Mouse (Mus musculus): ENCODE results near the gene Golgb1. TPM values are rescaled to one million over a fixed set of nuclear protein-coding genes. Genes with fewer than 3 reads are reported as not detected.

The Golgb1 gene
- polyA plus RNA-seq, 1 experiment: 56.0 TPM

DNA sequence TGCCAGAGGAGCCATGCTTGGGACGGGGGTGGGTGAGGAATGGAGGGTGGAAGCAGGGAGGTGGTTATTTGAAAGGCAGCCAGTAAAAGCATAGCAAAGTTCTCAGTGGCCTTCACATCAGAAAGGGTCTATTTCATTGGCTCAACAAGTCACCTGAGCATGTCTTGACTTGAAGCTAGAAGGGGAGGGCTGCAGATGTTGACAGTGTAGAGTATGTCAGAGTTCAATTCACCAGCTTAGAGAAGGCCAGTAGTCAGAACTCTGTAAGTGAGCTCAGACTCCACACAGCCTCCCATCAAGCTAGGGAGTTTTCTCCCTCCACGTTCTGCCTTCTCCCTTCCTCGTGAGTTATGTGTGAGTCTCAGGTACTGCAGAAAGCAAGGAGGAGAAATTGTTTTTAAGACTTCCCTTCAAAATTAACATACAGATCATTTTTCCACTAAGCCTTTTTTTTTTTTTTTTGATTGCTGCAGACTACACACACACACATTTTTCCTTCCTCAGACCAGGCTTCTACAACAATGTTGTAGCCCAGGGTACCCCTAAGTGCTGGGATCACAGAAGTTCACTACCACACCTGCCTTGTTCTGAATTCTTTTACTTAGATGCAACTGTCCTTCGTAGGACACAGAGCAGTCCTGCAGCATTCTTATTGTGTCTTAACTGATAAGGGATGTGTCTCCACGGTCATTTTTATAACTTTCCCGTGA is 59.3 kb downstream of the Golgb1 start:
- H3K4me3 ChIP-seq (ENCODE audit: insufficient read depth, low read length): no peak overlapping the region
- 0 out of 2 replicates have a peak, but pooled peaks cover 1% of the 10 kb centered on the region for H3K4me1 ChIP-seq (ENCODE audit: control insufficient read depth, insufficient read depth, low read length)
- no peak overlapping the region for H3K27ac ChIP-seq (ENCODE audit: insufficient read depth, low read length)
- TF ChIP-seq CTCF (IDR thresholded peaks at IDR 0.05; ENCODE audit: extremely low read depth, insufficient read depth, low read length): no peak
- no peak for TF ChIP-seq POLR2A (IDR thresholded peaks at IDR 0.05; ENCODE audit: extremely low read depth, insufficient read depth, low read length)

DNA sequence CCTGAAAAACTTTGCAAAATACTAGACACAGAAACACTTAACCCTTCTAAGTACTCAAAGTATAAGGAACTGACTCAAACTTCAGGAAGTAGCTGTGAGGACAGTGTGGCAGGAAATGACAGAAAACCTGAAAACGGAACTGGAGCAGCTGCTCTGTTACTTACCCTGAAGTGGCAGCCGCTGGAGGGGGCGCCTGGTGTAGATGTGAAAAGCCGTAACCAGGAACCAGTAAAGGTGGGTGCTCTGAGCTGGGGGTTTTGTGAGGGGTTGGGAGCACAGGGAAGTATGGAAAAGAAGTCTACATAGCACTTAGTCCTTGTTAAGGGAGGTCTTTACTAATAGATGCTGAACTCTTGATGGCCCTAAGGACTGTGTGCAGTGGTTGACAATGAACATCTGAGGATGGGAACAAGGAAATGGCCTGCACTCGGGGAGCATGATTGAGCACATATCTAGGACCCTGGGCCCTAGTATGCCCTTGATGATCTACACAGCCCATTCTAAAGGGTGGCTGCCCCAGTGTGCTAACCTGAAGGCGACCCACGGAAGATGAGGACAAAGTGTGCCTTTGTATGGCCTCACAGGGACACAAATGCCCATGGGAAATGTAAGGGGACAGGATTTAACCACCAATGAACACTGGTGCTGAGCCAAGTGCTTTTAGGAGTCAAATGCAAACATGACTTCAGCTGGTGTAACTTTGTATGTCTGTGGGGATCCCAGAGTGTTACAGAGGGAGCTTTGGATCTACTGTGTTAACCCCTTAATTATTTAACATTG is 60.1 kb downstream of the Golgb1 start, which contains the start of gene Hcls1:
TSS of gene Hcls1 (plus strand) at position 143 of the 780 bp plus-strand sequence.
- Histone ChIP-seq H3K27ac (ENCODE audit: insufficient read depth, low read length) (0 out of 2 replicates have a peak within 1 kb of the TSS, but pooled peaks have one; percentile 65), H3K4me3 (ENCODE audit: insufficient read depth, low read length) (no peak within 1 kb of the TSS), H3K4me1 (ENCODE audit: control insufficient read depth, insufficient read depth, low read length) (0 out of 2 replicates have a peak, but pooled peaks cover 1% of the 10 kb centered on the region)
- TF ChIP-seq POLR2A (IDR thresholded peaks at IDR 0.05; ENCODE audit: extremely low read depth, insufficient read depth, low read length): no peak
- no peak for TF ChIP-seq CTCF (IDR thresholded peaks at IDR 0.05; ENCODE audit: extremely low read depth, insufficient read depth, low read length)

DNA sequence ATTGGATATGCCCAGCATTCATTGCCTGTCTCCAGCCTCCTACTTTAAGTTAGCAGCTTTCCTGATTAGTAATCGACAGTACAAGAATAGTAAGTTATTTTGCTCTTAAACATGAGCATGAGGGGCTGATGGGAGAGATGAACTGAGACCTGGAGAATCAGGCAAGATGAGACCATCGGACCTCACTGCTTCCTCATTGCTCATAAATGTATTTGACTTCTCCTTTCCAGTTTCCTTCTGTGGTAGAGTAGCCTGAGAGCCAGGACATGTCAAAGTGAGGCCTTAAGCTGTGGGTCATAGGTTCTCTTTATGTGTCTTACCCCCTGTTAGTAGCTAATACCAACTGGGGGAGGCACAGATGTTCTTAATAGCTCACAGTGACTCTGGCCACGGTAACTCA is 60.9 kb downstream of the Golgb1 start:
- TF ChIP-seq CTCF (IDR thresholded peaks at IDR 0.05; ENCODE audit: extremely low read depth, insufficient read depth, low read length) (no peak), POLR2A (IDR thresholded peaks at IDR 0.05; ENCODE audit: extremely low read depth, insufficient read depth, low read length) (no peak)
- Histone ChIP-seq H3K27ac (ENCODE audit: insufficient read depth, low read length) (no peak overlapping the region), H3K4me3 (ENCODE audit: insufficient read depth, low read length) (no peak overlapping the region), H3K4me1 (ENCODE audit: control insufficient read depth, insufficient read depth, low read length) (0 out of 2 replicates have a peak, but pooled peaks cover 1% of the 10 kb centered on the region)

DNA sequence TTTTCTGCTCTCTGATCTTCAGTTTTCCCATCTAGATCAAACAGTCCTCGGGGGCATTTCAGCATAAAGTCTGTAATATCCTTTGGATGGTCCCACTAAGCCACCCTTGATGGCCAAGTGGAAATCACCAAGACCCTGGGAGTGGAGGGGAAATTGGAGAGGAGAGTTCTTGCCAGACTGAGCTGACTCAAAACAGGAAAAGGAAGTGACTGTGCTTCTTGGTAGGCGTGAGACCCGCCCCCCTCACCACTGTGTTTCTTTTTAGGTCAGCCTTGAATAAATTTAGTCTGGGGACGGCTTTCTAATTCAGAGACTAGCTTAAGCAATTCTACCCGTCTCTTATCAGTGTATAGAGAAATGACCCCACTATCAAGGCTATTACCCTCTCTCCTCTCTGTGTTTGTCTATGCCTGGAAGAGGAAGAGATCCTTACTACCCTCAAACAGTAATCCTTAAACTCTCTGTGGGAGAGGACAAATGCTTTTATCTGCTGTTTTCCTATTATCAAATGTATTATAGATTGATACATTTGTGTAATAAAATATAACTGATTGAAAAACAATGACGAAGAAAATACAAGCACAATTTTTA is 66.3 kb downstream of the Golgb1 start:
- TF ChIP-seq CTCF (IDR thresholded peaks at IDR 0.05; ENCODE audit: extremely low read depth, insufficient read depth, low read length): no peak
- Histone ChIP-seq H3K4me3 (ENCODE audit: insufficient read depth, low read length) (no peak overlapping the region), H3K4me1 (ENCODE audit: control insufficient read depth, insufficient read depth, low read length) (no peaks in the 10 kb centered on the region), H3K27ac (ENCODE audit: insufficient read depth, low read length) (no peak overlapping the region)

DNA sequence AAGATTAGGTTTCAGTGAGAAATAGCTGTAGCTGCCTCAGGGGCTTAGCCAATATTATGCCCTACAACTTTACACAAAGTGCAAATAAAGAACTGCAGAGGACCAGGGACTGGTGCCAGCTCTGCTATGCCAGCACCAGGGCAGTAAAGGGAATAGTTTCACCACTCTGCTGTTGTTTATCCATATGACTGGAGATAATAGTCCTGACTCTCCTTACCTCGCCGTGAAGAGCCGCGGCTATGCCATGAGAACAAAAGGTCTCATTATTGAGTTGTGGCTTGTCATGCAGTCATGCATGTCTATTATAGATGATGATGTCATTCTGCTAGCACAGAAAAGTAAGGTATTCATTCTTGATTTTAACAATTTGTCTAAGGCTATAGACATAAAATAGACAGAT is 67.0 kb downstream of the Golgb1 start:
- H3K4me3 ChIP-seq (ENCODE audit: insufficient read depth, low read length): no peak overlapping the region
- TF ChIP-seq CTCF (IDR thresholded peaks at IDR 0.05; ENCODE audit: extremely low read depth, insufficient read depth, low read length) (no peak), POLR2A (IDR thresholded peaks at IDR 0.05; ENCODE audit: extremely low read depth, insufficient read depth, low read length) (no peak)
- H3K4me1 ChIP-seq (ENCODE audit: control insufficient read depth, insufficient read depth, low read length): no peaks in the 10 kb centered on the region
- H3K27ac ChIP-seq (ENCODE audit: insufficient read depth, low read length): no peak overlapping the region

DNA sequence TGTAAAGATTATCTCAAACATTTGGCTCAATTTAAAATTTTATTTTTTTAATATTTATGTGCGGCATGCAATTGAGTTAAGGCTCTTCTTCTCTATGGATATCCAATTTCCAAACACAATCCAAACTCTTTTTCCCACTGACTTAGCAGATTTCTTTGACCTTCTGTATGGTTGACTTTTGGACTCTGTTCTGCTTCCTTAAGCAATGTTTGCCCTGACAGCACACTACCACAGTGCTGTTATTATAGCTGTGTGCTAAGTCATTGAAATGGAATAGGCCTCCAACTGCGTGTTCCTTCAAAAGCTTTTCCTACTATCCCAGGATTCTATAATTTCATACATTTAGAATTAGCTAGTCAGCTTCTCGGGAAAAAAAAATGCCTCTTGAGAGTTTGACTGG is 68.7 kb downstream of the Golgb1 start:
- Histone ChIP-seq H3K4me1 (ENCODE audit: control insufficient read depth, insufficient read depth, low read length) (no peaks in the 10 kb centered on the region), H3K27ac (ENCODE audit: insufficient read depth, low read length) (no peak overlapping the region), H3K4me3 (ENCODE audit: insufficient read depth, low read length) (no peak overlapping the region)
- TF ChIP-seq POLR2A (IDR thresholded peaks at IDR 0.05; ENCODE audit: extremely low read depth, insufficient read depth, low read length) (no peak), CTCF (IDR thresholded peaks at IDR 0.05; ENCODE audit: extremely low read depth, insufficient read depth, low read length) (no peak)

DNA sequence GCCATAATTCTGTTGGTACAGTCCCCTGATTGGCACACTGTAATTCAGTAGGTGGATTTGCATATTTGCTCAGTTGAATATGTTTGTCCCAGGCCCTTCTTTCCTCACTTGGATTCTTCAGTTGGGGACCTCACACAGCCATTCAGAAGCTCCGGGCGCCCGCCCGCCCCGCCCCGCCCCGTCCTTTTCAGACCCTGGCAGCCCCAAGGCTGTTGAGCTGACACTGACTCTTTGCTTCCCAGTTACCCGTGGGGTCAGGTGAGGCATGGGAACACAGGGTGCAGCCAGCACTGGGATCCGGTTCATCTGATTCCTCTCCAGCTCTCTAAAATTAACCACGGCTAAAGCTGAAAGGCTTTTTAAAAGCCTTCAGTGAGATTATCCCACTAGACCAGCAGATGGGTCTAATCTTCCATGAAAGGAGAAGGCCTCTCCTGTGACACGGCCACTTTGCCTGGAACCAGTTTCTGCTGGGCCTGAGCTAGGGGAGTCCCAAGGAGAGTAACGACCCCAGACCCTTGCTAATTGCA is 70.0 kb downstream of the Golgb1 start:
- TF ChIP-seq CTCF (IDR thresholded peaks at IDR 0.05; ENCODE audit: extremely low read depth, insufficient read depth, low read length): no peak
- no peak for TF ChIP-seq POLR2A (IDR thresholded peaks at IDR 0.05; ENCODE audit: extremely low read depth, insufficient read depth, low read length)
- Histone ChIP-seq H3K4me1 (ENCODE audit: control insufficient read depth, insufficient read depth, low read length) (no peaks in the 10 kb centered on the region), H3K27ac (ENCODE audit: insufficient read depth, low read length) (no peak overlapping the region), H3K4me3 (ENCODE audit: insufficient read depth, low read length) (no peak overlapping the region)

DNA sequence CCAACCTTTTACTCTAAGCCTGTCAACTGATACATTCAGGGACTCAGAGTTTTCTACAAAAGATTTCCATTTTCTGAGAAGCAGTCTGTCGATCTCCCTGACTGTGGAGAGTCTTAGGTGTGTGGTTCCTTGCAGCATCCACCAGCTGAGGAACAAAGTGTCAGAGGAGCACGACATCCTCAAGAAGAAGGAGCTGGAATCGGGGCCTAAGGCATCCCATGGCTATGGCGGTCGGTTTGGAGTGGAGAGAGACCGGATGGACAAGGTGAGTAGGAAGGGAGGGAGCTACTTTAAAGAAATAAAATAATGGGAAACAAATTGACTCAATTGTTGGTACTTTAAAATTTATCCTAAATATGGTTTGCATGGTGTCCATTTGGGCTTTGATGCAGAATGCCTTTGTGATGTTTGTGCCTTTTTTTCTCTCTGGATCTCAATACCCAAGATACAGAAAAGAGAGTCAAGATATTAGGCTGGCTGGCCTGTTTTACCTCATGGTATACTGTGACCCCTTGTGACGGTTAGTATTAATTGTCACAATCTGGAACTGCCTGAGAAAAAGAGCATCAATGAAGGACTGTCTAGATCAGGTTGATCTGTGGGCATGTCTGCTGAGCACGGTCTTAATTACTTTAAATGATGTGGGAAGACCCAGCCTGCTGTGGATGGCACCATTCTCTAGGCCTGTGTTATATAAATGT is 71.7 kb downstream of the Golgb1 start:
- no peak for TF ChIP-seq CTCF (IDR thresholded peaks at IDR 0.05; ENCODE audit: extremely low read depth, insufficient read depth, low read length)
- TF ChIP-seq POLR2A (IDR thresholded peaks at IDR 0.05; ENCODE audit: extremely low read depth, insufficient read depth, low read length): no peak
- H3K27ac ChIP-seq (ENCODE audit: insufficient read depth, low read length): no peak overlapping the region
- H3K4me1 ChIP-seq (ENCODE audit: control insufficient read depth, insufficient read depth, low read length): no peaks in the 10 kb centered on the region
- H3K4me3 ChIP-seq (ENCODE audit: insufficient read depth, low read length): no peak overlapping the region

DNA sequence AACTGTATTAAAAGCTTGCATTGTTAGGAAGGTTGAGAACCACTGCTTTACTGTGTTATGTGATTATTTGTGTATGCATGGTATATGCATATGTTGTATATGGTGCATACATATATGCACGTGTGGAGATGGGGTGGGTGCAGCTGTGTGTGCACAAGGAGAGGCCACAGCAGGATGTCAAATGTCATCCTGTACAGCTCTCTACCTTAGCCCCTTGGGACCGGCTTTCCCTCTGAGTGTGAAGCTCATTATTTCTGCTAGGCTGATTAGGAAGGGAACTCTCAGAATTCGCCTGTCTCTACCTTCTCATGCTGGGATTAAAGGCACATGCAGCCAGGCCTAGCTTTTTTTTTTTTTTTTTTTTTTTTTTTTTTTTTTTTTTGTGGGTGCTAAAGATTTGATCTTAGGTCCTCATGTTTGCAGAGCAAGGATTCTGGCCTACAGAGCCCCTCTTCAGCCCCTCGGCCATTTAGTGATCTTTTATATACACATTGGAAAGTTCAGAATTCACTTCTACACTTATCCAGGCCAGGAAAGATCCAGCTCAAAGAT is 72.8 kb downstream of the Golgb1 start:
- H3K4me1 ChIP-seq (ENCODE audit: control insufficient read depth, insufficient read depth, low read length): no peaks in the 10 kb centered on the region
- H3K4me3 ChIP-seq (ENCODE audit: insufficient read depth, low read length): no peak overlapping the region
- TF ChIP-seq POLR2A (IDR thresholded peaks at IDR 0.05; ENCODE audit: extremely low read depth, insufficient read depth, low read length): no peak
- TF ChIP-seq CTCF (IDR thresholded peaks at IDR 0.05; ENCODE audit: extremely low read depth, insufficient read depth, low read length): no peak
- H3K27ac ChIP-seq (ENCODE audit: insufficient read depth, low read length): no peak overlapping the region

All from cortical plate, adult 2 months (tissue).